Mouse (Mus musculus) cerebellum, adult 9-11 months (tissue): ENCODE measurements at regions not wholly inside any gene's neighbourhood (a gene's known extent, or its start where the extent isn't known, plus 50 kb on each side); places are given as distances from the start of the nearest gene placed in this dataset.

Source experiments
- DNase-seq: peaks from one replicate; pipeline ENCODE4 v3.0.0; 2022

DNA sequence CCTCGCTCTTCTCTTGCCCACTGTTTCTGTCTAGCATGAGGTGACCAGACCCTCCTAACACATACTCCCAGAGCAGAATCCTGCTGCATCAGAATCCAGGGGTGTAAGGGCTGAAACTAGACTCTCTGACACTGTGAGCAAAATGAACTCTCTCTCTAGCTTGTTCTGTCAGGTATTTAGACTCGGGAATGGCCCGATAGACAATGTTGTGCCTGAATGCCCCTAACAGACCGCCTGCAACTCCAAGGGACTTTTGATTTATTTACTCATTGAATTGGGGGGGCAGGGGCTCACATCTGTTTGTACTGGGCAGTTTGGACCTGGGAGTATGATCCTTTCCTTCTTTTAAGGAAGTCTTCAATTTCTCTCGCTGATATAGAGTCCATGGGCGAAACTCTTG, 469.3 kb upstream of the Trpc7 start:
- no peak for DNase-seq

DNA sequence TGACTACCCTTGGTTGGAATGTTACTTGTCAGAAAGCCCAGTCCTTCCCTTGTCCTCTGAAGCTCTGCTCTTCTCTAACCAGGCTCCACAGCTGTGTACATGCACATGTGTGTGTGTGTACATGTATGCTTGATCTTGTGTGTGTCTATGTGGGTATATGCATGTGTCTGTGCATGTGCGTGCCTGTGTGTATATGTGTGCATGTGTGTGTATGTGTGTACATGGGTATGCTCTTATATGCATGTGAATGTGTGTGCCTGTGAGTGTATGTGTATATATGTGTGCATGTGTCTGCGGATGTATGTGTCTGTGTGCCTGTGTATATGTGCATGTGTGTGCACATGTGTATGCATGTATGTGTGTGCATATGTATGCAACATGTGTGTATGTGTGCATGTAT, 468.6 kb upstream of the Trpc7 start:
- DNase-seq: no peak

DNA sequence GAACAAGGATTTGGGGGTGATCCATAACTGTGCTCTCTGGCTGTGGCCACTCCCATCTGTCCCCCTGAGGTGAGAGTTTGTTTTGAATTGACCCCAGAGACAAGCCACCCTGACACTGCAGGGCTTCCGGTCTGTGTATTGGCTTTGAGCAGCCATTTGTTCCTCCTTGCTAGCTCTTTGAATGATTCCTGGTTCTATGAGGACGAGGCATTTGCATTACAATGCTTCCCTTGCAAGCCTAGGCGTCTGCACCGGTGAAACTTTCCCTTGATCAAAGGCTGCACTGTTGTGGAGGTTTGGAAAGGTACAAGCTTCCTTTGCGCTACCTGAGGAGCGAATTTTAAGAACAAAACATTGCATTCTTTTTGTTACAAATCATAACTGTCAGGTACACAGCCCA, 466.8 kb upstream of the Trpc7 start:
- DNase-seq: no peak

DNA sequence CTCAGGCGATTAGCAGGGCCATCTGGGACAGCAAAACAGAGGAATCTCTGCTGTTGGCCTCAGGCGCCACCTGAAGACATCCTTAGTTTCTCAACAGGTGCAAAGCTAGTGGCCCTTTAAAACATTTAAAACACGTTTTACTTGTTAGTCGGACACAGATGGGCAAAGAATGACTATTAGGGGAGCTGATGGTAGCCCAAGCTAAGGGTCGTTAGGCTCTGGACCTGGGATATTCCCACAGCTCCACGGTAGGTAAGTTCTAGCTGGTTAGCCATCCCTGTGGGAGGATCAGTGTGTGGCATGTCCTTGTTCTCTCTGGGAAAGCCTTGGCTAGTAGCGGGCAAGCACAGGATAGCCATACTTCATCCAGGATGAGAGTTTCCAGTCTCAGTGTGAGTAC, 465.5 kb upstream of the Trpc7 start:
- no peak for DNase-seq

DNA sequence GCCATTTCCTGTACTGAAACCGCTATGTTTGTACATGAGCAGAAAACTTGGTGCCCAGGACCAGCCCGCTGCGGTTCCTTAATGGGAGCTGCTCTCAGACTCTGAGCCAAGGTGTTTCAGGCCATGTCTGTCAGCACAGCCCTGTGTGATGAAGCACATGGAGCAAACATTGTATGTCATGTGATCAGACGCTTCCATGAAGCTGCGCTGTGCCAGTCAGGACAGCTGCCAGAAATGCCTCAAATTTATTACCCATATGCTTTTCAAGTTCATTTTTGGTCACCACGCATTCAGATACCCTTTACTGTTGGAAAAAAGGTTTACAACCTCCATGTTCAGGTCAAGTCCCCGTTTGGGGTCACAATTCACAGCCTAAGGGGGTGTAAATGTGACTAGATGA, 458.8 kb upstream of the Trpc7 start:
- no peak for DNase-seq

DNA sequence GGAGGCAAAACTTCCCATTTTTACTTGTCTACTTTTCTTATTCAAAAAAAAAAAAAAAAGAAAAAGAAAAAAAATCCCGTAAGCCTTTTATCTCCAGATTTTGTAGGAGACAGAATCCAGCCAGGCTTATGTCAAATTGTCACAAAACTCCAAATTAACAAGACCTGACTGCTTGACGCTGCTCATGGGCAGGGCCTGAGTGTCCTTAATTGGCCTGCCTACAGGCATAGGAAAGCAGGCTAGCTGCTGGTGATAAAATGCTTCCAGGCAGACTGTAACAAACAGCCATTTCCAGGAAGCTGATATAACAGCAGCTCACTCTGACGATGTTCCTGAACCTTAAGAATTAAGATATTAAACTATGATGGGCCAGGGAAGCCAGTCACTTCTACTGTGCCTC, 458.2 kb upstream of the Trpc7 start:
- DNase-seq: no peak

DNA sequence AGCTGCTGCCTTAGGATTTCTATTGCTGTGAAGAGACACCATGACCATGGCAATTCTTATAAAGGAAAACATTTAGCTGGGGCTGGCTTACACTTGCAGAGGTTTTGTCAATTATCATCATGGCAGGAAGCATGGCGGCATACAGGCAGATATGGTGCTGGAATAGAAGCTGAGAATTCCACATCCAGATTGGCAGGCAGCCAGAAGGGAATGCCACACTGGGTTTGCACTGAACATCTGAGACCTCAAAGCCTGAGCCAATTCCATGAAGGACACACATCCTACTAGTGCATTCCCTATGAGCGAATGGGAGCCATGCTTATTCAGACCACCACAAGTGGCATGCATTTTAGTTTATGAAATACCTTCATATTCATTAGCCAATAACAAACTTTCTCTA, 455.0 kb upstream of the Trpc7 start:
- no peak for DNase-seq

DNA sequence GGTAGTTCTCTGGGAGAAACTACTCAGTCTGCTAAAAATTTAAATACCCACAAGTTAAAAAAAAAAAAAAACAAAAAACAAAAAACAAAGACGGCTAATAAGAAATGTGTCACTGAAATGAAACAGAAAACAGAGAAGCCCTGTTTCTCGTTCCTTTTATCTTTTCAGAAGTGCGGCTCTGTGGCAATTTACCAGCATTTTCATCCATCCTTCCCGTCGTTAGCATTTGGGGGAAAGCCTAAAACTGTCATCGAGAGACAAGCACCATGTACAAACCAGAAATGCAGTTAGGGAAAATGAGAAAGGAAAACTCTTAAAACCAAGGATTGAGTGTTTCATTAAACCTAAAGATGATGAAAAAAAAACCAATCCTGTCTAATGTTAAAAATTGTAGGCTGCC, 442.9 kb upstream of the Trpc7 start:
- DNase-seq: no peak

DNA sequence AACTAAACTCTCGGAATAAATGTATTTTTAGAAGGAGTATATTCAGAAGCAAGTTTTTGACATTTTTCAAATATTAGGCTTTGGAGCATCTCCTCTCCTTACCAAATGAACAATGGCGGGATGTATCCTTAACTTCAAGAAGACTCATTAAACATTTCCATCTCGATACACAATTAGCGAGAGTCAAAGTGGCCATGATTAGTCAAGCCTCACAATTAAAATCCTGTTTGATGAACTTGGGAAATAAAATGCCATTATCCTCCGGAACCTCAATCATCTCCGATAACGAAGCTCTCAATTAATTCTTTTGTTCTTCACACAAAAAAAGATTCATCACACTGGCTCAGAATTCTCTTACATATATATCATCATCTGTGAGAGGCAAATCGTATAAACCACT, 440.8 kb upstream of the Trpc7 start:
- no peak for DNase-seq

DNA sequence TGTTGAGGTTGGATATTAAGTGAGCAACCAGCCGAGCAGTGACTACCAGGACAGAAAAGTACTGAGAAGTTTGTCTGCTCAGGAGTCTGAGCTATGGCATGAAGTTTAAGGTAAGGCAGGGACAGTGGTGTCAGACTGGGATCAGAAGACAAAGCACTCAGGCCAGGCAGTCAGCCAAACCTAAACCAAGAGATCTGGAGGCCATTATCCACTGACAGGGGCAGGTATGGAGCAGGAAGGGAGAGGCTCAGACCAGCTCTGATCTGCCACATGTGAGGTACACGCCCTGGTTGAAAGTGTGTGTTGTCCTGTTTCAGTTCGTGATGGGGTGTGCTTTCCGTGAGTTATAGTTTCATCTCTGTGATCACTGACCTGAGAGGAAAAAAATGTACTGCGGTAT, 437.2 kb upstream of the Trpc7 start:
- no peak for DNase-seq

DNA sequence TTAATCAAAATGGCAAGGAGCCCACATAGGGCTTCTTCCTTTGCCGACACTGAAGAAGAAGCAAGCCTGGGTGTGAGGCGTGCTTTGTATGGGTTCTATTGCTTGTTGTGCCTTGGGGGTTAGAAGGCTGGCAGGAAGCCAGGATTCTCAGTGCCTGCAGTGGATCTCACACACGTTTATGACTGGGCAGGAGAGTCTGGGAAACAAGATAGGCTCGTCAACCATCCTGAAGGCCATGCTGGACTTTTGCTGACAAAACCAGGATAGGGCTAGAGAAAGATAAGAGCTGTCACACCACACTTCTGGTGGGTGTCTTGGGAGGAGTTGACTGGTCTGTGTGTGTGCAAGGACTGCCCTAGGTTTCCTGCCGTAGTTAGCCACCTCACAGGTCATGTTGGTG, 436.1 kb upstream of the Trpc7 start:
- no peak for DNase-seq

DNA sequence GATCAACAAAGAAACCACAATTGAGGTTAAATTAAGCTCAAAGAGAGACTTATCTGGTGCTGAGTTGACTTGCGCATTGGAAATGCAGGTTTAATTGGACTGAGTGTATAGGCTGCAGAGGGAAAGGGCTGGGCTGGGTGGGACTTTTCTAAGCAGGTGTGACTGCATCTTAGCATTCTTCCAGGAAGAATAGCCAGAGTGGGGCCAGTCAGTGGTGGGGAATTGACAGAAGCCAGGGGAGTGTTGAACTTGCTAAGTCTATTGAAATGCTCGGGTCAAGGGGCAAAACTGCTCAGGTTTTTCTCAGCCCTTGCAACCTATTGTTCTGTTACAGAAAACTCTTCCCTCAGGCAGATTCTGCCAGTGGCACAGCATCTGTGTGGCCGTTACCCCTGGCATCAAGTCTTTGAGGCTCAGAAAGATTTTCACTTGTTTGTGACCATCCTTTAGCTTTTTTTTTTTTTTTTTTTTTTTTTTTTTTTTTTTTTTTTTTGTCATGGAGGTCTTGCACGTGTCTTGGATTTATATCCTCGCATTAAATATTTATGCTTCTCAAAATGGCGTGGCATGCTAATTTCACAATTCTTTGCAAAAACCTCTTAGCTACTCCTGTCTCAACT, 429.6 kb upstream of the Trpc7 start:
- DNase-seq: no peak

DNA sequence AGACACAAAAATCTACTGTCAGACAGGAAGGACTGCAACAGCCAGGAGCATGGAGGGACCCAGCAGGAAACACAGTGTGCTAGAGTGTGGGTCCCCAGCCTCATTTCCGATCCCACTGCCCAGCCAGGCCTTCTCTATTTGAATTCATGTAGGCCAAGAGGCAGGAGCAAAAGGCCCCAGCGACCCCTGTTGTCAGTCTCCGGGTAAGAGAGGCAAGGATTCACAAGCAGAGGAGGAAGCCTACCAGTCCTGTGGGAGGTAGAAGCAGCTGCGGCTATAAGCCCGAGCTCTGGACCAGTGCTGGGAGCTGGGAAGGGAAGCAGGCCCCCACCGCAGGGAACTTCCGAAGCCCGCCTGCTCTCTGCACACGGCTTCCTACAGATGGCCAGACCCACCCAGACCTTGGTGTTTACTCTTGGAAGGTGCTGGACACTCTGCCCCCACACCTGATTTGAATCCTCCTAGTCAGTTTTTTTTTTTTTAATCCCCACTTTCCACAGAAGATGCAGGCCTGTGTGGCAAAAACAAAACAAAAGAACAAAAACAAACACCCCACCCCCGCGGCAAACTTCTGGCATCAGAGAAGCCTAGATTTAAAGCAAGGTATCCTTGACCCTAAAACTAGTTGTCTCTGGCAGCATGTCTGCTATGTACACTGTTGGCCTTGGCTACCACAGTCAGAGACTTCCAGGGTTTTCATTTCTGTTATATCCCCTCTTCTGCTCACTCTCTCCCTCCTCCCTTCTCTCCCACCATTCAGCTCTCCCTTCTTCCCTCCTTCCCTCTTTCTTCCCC, 420.6 kb upstream of the Trpc7 start:
- no peak for DNase-seq

DNA sequence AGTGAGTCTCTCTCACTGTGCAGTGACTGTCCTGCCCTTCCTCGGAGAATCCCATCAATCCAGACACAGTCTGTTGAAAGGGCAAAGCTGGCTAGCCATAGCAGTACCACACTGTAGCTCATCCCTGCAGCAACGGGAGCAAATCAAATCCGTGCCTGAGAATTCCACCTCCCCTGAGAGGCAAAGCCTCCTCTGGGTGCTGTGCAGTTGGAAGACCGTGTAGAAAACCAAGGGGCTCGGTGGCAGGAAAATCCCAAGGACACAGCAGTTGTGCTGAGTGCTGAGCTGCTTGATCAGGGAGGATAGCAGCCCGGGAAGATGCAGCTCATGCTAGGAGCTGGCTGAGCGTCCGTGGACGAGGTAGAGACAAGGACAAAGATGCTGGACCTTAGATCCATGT, 418.7 kb upstream of the Trpc7 start:
- DNase-seq: no peak

DNA sequence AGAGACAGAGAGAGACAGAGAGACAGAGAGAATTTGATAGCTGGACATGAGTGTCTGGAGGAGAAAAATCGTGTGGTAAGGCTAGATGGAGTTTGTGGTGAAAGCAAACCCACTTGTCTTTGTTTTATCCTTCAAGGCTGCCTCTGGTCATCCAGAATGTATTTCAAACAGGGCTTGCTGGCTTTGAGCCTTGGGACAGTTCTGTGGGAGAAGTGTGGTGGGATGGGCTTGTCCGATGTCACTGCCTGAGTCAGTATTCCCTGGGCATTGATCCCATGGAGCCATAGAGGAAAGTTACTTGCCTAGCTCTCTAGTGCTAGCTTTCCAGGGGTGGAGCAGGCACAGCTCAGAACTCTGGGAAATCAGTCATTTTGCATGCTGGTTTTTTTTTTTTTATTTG, 417.9 kb upstream of the Trpc7 start:
- no peak for DNase-seq

DNA sequence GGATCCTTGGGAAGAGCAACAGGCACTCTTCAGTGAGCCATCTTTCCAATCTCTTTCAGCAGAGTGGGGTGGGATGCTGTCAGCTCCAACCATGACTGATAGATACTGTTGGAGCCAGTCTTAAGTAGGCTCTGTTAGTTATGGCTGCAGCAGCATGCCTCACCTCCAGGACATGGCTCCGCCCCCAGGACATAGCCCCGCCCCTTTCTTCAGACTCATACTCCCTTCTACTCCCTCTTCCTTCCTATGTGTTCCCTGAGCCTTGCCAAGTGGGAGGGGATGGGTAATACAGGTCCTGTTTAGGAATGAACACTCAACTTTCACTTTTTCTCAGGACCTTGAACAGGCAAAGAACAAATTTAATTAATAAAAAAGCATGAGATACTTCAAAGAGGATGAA, 415.4 kb upstream of the Trpc7 start:
- no peak for DNase-seq

DNA sequence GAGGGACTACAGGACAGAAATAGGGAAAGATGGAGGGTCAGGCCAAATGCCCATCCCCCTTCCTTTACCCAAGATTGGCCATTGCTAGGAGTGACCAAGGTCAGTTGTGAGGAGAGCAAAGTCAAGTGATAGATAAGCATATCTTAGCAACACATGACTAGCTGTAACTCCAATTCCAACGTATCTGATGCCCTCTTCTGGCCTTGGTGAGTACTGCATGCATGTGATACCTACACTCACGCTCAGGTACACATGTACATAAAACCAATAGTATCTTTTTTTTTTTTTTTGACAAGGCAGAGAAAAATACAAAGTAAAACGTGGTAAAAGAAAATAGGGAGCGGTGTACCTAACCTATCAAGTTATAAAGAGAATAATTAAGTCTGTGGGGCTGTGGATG, 413.8 kb upstream of the Trpc7 start:
- no peak for DNase-seq

DNA sequence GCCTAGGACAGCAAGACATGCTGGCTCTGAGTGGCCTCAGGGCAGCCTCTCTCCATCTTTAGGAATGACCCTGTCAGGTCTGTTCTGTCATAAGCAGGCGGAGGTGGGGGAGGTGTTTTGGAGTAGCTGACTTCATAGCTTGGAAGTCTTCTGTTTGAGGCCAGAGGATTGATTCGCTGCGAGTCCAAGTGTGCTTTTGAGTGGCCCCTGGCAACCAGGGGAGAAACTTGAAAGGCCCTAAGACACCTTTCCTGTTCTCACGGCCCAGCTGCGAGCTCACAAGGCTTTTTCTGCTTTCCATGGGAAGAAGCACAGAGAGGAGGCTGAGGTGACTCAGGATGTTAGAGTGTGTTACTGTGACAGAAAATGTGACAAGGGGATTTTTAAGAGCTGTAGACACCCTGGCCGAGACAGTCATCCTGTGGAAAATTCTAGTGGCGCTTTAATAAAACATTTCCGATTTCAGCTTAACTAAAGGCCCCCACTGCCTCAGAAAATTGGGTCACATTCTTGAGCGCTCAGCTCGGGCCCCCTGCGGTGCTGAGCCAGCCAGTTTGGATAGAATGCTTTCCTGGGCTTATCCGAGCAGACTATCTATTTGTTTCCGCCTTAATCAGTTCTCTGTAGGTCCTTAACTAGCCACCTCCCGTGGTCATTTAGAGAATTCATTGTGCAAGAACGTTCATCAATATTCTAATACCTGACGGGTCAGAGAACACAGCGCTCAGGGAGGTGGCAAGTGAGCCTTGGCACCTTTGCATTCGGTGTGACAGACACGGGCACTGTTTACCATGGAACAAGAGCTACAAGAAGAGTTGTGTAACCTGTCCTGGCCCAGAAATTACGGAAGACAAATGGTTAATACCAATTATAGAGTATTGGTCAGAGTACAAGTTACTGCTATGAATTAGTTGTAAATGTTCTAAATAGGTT, 412.4 kb upstream of the Trpc7 start:
- DNase-seq: peak; percentile 7

DNA sequence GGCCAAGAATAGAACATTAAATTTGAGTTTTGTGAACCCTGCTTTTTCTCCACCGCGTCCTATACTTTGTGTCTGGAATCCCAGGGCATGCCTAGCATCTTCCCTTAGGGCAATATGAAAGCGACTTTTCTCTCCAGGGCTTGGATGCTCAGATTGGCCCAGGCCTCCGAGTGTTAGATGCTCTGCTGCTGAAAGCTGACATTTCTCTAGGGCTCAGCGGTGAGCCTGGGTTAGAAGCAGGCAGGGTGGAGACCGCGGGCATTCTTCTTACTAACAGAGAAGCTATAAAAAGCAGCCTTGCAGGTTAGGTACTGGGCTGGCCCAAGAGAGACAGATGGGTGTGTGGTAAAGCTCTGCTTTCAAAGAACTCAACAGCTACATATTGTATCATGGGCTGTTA, 409.8 kb upstream of the Trpc7 start:
- DNase-seq: no peak

DNA sequence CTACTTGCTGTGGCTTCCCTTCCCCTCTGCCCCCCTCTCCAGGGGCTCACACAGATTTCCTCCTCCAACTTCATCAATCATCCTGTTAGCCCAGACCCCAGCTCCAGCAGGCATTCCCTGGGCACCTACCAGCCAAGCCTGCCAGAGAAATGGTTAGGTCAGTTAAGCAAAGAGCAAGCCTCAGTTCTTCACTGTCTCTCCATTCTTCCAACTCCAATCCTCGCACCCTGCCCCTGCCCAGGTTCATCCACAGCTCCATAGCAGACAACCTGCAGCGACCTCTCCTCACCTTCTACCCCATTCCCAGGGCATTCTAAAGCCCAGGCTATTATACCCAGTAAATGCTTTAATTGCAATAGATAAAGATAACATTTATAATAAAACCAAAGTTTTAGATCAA, 408.0 kb upstream of the Trpc7 start:
- no peak for DNase-seq

DNA sequence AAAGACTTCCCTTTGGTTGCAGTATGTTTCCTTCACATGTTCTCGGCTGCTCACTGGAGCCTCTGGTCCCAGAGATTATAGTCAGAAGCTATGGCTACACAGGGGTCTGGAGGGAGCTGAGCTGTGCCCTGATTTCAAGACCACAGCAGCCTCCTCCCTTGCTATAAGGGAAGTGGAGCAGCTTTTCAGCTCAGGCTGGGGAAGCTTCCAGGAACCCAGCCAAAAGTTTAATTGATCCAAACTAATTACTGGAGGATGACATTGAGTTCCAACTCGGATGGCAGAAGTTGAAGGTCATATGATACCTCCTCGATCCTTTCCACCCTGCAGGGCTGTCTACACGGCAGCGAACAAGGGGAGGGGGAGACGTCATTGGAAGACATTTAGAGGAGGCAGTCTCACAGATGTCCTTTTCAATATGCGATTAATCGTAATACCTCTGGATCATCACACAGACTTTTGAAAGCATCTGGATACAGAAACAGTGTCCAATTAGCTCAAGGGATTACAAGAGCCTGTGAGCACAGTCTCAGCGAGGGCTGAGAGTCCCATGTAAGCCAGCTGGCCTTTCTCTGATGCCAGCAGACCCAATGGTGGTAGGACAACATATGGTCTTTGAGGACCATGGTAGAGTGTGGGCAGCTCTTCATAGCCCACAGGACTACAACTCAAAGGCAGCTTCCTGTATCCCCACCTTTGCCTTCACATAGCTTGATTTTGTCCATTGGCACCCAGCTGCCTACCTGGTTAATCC, 396.1 kb upstream of the Trpc7 start:
- DNase-seq: no peak

DNA sequence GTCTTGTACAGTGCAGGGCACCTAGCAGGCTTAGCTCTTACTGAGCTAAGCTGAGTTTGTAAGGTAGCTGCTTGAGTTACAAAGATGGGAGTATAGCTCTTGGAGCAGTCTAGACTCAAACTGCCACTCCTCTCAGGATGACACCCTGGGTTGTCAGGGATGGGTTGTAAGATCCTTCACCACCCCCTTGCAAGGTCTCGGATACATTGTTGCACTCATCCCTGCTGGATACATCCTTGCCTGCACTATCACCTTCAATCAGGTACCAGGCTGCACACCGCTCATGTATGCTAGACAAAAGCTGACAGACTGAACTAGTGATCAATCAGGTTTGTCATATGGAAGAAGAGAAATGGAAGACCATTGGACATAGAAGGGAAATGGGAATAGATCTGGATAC, 390.4 kb upstream of the Trpc7 start:
- DNase-seq: no peak

DNA sequence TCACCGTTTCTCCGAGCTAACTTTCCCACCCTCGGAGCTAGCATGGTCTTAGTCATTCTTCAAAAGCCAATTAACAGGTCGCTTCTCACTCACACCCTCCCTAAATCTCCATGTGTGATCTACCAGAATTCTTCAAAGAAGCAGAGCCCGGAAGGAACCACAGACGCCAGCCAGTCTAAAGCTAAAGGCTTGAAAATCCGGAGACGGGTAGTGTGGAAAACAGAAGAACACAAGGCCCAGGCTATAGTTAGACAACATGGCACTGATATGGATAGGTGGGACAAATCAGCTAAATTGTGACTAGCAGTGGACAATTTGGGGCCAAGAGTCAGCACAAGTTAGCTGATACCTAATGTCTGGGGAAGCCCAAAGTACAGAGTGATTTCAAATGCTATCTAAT, 387.0 kb upstream of the Trpc7 start:
- DNase-seq: no peak
